Mouse (Mus musculus) right cerebral cortex, postnatal 25 days (tissue): Measurements from ENCODE around the gene Dync1li1.

Experiments
- DNase-seq: peaks from one replicate; pipeline ENCODE4 v3.0.0; 2022

Dync1li1 gene

DNA sequence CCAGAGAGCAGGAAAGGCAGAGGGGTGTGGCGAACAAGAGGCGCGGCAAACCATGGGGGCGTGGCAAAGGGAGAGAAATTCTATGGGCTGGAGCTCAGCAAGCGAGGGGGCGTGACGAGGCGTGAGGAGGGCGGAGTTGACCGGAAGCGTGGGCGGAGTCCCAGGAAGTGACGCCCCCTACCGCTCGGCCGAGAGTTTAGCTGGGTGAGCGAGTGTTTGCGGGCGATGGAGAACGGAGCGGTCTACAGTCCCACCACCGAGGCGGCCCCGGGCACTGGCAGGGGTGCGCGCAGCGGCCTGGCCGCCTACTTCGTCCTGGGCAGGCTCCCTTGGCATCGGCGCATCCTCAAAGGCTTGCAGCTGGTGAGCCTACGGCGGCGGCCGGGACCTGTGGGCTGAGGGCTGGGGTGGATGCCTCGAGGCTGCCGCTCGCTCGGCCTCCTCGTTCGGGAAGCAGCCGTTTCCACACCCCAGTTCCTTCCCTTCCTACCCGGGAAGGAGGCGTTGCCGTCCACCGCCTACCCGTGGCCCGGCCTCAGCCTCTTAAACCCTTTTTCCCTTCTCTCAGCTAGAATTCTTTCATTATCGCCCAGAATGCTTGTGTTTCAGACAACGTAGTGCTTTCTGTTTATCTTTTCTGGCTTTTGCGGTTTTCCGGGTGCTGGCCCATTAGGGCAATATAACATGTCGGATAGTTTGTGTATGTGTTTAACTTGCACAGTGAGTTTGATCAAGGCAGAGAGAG lies 42.6 kb downstream of the Dync1li1 start, which contains the start of gene Cmtm6:
Cmtm6 (plus strand) TSS at position 106 of the 745 bp plus-strand sequence.
- DNase-seq = peak; percentile 93

DNA sequence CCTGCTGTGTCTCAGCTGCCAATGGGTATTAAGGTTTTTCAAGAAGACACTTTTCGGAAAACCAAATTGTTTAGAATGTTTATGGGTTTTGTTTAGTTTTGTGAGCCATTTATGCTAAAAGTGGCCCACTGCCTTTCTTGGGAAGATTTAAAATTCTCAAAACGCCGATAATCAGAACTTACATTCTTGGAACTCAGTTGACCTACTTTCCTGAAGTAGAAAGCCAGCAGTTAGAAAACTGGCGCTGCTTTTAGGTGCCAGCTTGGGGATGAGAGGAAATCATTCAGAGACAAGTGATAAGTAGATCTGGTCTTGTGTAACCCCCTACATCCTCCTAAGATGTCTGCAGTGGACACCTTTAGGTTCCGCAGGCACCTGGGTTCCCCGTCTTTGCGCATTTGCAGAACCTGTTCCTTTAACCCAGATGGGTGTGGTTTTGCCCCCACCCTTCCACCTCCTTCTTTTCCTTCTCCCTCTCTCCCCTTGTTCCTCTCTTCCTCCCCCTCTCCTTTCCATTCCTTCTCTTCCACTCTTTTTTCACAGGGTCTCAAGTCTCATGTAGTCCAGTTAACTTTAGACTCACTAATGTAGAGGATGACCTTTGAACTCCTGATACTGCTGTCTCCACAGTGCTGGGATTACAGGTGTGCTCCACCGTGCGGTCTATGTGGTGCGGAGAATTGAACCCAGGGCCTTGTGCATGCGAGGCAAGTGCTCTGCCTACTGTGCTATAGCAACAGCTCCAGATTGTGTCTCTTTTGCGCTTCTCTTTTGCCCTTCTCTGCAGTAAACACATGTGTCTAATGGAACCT lies 43.5 kb downstream of the Dync1li1 start:
- DNase-seq = no peak

DNA sequence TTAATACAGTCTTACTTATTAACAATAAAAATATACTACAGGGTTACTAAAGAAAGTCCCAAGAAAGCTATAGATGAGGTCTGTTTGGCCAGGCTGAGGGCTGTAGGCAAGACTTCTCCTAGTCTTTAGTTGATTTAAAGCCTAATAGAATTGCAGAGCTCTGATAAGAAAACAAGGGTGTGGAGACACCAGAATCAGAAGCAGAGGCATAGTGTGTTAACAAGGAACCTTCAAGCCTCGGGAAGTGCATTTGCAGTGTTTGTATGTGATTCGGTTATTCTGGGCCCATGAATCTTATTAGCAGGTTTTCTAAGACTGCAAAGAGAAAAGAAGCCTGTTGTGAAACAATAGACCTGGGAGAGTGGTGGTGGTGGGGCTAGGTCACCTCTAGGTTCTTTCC lies 44.6 kb downstream of the Dync1li1 start:
- no peak for DNase-seq

DNA sequence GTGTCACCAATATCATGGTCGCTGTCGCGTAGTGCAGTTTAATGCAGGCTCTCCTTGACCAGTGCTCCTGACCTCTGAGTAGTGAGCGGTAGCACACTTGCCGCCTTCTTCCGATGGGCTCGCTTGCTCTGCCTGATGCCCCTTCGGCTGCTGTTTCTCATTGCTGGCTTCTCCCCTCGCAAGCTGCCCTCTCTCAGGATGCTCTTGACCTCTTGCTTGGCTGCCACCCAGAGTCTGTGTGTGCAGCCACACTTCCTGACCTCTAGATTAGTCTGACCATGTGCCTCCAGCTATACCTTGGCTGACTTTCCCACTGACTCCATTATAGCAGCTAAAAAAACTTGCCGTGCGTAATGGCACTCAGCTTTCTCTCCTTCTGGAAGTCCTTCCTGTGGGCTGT lies 47.9 kb downstream of the Dync1li1 start:
- DNase-seq = no peak

DNA sequence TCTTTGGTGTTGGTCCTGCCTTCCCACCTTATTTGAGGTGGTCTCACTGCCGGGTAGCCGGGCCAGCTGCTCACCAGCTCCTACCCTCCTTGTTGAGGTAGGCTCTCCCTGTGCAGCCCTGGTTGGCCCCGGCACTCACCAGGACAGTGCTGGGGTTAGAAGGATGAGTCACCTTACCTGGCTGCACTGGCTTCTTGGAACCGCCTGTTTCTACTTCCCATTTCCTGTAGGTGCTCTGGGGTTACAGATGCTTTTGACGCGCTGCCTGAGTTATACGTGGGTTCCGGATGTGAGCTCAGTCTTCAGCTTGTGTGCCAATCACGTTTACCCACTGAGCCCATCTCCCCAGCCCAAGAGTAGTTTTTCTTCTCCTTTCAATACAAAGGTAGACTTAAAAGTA lies 51.7 kb downstream of the Dync1li1 start:
- no peak for DNase-seq

DNA sequence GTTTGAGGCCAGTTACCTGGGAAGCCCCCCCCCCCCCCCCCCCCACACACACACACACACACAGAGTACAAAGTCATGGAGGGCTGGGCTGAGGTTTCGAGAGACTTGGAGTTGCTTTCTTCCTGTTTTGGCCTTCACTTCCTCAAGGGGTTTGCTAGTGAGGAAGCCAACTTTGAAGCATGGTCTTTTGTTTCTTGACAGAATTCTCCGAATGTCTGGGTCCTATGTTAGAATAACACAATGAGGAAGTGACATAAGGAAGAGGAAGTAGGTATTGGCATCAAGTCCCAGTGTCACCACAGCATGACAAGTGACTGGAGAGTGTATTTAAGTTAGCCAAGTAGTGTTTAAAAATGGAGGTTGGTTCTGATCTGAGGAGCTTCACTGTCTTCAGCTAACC lies 54.1 kb downstream of the Dync1li1 start:
- no peak for DNase-seq

DNA sequence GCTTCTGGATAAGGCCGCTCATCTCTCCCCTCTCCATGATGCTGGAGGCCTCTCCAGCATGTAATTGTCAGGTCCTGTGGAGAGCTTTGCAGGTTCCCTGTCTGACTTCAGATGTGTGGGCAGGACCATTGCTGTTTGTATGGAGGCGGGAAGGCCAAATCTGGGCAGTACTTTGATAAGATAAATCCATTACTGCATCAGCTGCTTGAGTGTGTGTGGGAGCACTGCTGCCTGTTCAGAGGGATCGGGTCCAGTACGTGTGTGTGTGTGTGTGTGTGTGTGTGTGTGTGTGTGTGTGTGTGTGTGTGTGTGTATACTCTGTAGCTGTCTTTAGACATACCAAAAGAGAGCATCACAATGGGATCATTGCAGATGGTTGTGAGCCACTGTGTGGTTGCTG lies 56.6 kb downstream of the Dync1li1 start:
- DNase-seq = no peak

DNA sequence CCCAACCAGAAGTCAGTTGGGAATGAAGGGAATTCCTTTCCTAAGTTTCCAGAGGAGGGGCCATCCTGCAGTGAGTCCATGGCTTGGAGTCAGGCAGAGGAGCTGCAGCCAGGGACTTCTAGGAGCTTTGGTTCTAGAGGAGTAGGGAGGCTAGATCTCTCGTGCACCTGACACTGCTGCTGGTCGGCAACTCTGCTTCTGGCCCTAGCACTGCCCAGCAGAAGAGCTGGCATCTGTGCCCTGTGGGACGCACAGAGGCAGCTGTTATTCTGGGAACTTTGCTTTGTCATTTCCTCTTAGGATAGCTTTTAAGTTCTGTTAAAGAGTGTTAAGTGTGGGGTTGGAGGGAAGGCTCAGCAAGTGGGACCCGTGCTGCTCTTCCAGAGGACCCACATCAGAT lies 57.1 kb downstream of the Dync1li1 start:
- DNase-seq = no peak

DNA sequence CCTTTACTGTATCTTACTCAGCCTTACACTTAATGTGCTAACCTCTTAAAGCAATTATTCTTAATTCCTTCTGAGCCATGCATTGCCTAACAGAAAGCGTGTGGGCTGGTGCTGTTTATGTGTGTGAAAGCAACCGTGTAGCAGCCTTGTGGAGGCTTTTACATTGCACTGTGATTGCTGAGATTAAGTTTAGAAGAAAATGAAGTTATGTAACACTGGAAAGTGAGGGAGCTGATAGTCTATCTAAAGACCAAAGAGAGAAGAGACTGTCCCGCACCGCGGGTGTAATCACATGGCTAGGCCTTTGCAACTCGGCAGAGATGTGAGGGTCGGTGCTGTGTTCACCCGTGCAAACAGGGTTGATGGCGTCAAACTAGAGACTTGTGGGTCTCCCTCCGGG lies 58.4 kb downstream of the Dync1li1 start:
- peak; percentile 33 for DNase-seq

DNA sequence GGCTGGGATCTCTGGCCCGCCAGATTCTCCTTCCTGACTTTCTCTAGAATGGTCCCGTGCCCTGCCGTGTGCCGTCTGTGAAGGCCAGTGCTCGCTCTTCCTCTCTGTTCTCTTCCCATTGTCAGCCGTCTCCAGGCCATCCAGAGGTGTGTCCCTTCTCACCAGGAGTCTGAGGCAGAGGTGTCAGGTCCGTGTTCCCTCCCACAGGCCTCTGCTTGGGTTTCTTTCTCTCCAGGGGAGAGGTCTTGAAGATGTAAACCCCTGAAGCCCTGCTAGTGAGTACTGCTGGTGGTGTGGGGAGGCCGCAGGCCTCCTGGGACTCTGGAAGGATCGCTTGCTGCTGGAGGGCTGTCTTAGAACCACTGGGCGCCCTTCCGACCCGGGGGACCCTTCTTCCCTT lies 58.9 kb downstream of the Dync1li1 start:
- no peak for DNase-seq

DNA sequence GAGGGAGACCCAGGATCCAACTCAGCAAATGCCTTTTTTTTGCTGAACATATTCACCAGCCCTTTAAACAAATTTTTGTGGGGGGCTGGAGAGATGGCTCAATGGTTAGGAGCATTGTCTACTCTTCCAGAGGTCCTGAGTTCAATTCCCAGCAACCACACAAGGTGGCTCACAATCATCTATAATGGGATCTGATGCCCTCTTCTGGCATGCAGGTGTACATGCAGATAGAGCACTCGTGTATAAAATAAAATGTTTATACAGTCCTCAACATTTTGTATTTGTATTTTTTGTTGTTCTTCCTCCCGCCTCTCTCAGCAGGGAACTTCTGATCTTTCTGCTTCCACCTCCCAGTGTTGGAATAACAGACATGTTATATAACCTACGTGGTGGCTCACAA lies 63.0 kb downstream of the Dync1li1 start:
- DNase-seq = no peak

DNA sequence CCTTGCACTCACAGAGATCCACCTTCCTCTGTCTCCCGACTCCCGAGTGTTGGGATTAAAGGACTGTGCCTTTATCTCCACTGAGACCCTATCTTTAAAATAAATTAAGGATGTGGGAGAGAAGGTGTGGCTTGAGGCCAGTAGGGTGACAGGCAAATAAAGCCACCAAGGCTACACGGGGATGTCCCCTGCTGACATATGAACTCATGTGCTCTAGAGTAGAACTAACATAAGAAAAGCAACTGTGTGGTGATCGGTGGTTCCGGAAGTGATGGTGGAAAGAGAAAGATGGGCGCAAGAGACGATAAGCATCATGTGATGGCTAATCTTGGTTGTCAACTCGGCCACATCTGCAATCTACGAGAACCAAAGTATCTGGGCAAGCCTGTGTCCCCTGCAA lies 63.7 kb downstream of the Dync1li1 start:
- DNase-seq = no peak

DNA sequence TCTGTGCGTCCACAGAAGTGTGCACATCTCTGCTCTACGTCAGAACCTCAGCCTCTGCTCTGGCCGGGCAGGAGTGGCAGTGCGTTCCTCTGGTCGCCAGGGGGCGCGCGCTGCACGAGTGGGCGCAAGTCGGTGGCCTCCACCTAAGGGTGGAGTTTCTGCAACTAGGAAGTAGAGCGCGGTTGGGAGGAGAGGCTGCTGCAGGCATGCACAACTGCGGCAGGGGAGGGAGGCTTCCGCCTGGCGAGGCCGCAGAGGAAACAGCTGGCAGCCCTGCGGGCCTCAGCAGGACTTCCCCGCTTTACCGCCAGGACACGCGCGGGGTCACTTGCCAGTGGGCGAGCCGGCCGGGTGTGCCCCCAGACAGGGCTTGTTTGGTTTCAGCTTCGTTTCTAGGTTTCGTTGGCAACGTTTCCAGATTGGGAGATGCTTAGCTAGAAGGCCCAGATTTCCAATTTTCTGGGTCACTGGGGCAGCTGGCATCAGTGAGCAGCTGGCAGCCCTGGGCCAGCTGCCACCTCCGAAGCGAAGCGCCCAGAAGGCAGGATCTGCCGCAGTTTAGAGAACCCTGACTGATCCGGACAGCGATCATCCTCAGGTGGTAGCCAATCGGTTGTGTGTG lies 64.4 kb downstream of the Dync1li1 start:
- DNase-seq = peak; percentile 90

DNA sequence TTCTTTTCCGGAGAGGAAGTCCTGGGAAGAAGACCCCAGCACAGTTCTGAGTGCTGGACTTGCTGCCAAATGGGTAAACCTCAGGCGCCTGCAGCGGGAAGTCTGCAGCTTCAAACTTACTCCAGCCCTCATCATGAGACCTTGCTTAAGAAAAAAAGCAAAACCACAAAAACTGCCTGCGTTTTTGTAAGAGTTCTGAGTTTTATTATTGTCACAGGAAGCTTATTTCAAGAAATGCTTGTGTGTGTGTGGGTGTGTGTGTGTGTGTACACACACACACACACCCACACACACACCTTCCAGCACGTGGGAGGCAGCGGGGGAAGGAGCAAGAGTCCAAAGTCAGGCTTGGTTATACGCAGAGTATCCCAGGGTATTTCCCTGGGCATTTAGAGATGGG lies 69.7 kb downstream of the Dync1li1 start:
- no peak for DNase-seq

DNA sequence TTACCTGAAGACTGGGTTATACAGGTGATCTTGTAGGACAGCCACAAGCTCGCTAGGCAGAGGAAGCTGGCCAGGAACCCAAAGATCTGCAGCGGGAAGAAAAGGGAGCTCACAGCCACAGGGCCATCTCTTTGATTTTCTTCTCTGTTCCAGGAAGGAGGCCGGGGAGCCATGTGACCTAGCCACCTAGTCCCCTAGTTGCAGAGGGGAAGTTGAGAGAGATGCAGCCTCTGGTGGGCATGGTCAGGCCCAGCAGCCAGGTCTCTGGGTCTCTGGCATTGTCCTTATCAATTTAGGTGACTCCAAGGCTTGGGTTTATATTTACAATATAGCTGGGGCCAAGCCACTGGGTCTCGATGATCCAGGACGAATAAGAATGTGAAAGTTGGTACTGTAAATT lies 70.2 kb downstream of the Dync1li1 start:
- DNase-seq = no peak

DNA sequence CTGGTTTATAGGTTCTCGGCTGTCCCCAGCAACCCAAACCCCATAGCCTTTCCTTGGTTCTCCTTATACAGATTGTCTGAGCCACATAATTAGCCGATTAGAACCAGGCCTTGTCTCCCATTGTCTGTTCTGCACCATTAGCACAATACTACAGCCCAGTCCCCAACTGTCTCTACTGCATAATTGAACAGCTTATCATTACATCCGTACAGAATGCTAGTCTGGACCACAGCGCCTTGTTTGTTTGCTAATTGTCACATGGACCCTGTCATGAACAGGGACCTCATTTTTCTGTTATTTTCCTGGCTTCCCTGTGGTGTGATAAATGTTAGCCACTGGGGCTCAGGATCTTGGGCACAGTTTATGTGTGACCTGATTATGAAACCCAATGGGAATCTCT lies 71.3 kb downstream of the Dync1li1 start:
- no peak for DNase-seq

DNA sequence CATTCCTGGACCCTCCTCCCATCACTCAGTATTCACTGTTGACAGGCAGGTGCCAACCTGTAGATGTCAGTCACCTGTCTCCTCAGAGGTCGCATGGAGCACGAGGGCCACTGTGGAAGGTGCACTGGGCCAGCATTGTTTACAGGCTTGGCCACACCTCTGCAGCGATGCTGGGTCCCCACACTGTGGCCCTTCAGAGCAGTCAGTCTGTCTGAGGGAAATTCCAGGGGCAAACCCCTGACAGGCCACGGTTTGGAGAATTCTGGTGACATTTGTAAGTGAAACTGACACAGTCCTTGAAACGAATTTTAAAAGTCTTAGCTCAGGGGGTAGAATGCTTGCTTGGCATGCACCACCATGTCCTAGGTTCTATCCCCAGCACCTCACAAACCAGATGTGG lies 71.8 kb downstream of the Dync1li1 start:
- no peak for DNase-seq

DNA sequence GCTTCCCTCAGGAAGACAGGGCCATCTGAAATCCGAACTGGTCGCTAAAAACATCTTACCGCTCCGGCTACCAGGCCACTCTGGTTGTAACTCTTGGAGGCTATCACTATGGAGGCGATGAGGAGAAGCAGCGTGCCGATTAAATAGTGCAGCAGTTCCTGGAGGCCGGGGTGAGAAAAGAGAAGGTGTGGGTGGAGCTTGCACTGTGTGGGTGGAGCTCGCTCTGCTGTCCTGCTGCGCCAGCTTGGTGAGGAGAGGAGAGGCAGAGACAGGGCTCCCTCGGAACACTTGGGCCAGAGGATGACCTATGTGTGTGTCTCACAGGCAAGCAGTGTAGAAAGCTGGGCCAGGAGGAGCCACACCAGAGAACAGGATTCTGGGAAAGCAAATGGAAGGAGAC lies 73.3 kb downstream of the Dync1li1 start:
- DNase-seq = no peak

DNA sequence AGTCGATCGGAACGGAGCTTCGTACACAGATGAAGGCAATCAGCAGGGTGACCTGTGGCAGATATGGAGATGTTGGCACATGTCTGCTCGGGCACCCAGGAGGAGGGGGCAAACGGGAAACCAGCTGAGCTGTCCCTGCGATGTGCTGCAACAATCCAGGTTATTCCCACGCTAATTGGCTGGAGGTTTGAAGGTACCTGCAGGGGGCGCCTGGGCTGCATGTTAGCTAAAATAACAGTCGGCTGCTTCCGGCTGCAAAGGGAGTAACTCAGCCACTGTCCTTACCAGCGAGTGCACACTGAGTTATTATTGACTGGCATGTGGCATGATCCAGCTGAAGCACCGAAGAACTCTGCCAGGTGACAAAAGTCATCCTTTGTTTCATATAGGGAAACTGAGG lies 74.8 kb downstream of the Dync1li1 start:
- DNase-seq = no peak

DNA sequence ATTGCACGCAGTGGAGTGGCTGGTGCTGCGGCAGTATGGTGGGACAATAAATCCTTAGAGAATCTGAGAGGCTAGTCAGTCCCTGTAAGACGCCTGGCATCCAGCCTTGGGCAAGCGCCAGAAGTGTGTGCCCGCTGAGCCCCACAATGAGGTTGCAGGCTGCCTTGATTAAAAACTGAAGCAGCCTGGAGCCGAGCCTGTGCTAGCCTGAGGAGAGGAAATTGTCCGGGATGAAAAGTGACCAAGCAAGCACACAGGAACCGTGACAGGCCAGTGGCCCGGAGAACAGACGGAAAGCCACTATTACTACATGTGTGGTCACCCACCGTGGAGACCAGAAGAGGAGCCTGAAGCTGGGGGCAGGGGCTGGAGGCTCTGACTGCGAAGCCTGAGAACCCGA lies 78.4 kb downstream of the Dync1li1 start:
- peak; percentile 28 for DNase-seq

DNA sequence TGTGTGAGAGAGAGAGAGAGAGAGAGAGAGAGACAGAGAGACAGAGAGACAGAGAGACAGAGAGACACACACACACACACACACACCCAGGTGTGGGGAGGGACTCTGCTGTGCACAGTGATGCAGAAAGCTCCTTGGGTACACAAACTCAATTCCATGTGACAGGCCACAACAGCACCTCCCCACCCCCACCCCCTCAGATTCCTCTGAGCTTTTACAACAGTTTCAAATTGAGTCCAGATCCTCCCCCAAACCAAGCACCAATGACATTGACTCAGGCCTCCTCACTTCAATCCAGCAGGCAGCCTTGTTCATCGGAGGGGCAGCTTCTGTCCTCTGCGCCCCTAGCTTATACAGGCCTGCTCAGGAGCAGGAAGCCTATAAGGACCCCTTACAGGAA lies 78.9 kb downstream of the Dync1li1 start:
- DNase-seq = no peak

DNA sequence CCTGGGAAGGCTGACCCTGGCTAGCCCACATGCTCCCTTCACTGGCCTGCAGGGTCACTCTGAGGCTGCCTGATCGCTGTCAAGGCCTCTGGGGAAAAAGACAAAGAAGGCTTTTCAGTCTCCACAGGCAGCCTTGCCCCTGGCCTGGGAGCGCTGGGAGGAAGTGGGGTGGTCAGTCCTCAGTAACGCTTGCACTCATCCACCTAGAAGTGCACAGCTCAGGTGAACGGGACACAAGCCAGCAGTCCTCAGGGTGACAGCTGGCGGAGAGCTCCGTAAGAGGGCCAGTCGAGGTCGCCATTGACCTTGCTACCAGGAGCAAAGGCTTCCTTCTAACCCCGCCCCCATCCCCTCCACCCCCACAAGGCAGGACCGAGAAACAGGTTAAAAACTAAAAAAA lies 79.5 kb downstream of the Dync1li1 start:
- DNase-seq = no peak

DNA sequence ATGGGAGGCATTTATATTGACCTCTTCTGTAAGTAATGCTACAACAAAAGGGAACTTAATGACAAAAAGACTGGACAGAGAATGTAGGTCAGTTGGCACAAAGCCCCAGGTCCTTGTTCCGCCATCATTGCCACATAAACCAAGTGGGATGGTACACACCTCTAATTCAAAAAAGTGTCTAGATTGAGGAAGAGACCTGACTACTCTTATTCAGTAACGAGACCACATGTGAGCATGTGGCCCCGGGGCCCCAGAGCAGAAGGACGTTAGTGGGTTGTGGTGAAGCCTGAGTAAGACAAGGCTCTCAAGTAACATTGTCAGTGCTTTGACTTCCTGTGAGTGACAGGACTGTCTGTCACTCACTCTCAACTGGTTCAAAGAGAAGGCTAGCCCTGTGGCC lies 81.6 kb downstream of the Dync1li1 start:
- DNase-seq = no peak

DNA sequence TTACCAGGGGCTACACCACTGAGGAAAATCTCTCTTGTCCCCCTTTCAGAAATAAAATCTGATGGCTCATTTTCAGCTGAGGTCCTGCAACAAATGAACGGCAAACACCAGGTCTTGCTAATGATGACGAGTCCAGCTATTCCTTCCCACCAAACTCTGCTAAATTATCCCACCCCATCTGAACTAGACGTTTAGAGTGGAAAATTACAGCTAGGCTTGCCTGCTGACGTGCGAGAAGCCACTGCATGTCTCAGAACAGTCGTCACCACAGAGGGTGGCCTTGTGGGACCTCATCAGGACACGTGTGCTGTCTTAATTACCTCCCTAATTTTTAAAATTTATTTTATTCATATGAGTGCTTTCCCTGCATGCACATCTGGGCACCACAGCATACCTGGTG lies 83.0 kb downstream of the Dync1li1 start:
- no peak for DNase-seq
